ENCODE assay signal across 8 mouse cellular contexts in the genomic region with DNA sequence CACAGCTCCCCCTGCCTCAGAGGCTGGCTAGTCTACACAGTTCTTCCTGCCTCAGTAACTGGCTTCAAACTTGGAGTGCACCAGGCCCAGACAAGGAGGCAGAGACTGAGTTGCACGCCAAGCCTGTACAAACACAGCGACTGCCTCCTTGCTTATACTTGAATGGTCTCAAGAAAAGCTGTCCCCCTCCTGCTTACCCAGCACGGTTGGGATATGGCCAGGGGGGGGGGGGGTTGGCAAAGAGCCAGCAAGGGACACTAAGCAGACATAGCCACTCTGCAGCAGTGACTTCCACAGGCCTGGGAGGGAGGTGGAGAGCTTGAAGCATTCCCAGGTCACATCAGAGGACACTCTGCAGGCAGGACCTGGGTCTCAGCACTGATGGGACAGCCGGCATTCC.
DNase-seq lines count a peak whose midpoint lies in the region; ATAC-seq lines count a peak whose summit lies in the region.

No protein-coding gene starts in this region.

- H3K9me3 ChIP-seq in kidney, embryonic 16.5 days (ENCODE audit: low read length), result no peaks in the 10 kb centered on the region
- no peaks in the 10 kb centered on the region for H3K9me3 ChIP-seq in embryonic facial prominence, embryonic 15.5 days (replicated peaks)
- H3K9me3 ChIP-seq in hindbrain, embryonic 14.5 days (ENCODE audit: control insufficient read depth, low read length), result no peaks in the 10 kb centered on the region
- no peaks in the 10 kb centered on the region for H3K9me3 ChIP-seq in midbrain, embryonic 14.5 days (ENCODE audit: control insufficient read depth, low read length)

- 13% methylated on average over 4 of the region's 4 CpGs for WGBS in kidney, embryonic 16.5 days
- WGBS in embryonic facial prominence, embryonic 15.5 days, result 22% methylated on average over 4 of the region's 4 CpGs
- WGBS in hindbrain, embryonic 14.5 days, result 17% methylated on average over 4 of the region's 4 CpGs
- 27% methylated on average over 4 of the region's 4 CpGs for WGBS in midbrain, embryonic 14.5 days

- no peaks in the 10 kb centered on the region for H3K36me3 ChIP-seq in kidney, embryonic 16.5 days (ENCODE audit: insufficient read depth, low read length)
- H3K36me3 ChIP-seq in embryonic facial prominence, embryonic 15.5 days, result 0 out of 2 replicates have a peak, but pooled peaks cover 3% of the 10 kb centered on the region
- no peaks in the 10 kb centered on the region for H3K36me3 ChIP-seq in hindbrain, embryonic 14.5 days (replicated peaks; ENCODE audit: control insufficient read depth, insufficient read depth)
- no peaks in the 10 kb centered on the region for H3K36me3 ChIP-seq in midbrain, embryonic 14.5 days (ENCODE audit: control insufficient read depth, insufficient read depth, low read length)

- H3K4me2 ChIP-seq in kidney, embryonic 16.5 days (replicated peaks; ENCODE audit: low read depth, low read length), result no peak overlapping the region
- H3K4me2 ChIP-seq in embryonic facial prominence, embryonic 15.5 days (replicated peaks), result no peak overlapping the region
- H3K4me2 ChIP-seq in hindbrain, embryonic 14.5 days (replicated peaks), result no peak overlapping the region
- H3K4me2 ChIP-seq in midbrain, embryonic 14.5 days (ENCODE audit: low read length), result no peak overlapping the region

- H3K27ac ChIP-seq in kidney, embryonic 16.5 days (ENCODE audit: low read length), result peak overlapping the region; percentile 45; the same call in 1 of the 2 replicates
- peak overlapping the region; percentile 48 for H3K27ac ChIP-seq in embryonic facial prominence, embryonic 15.5 days (replicated peaks)
- H3K27ac ChIP-seq in hindbrain, embryonic 14.5 days, result no peak overlapping the region
- no peak overlapping the region for H3K27ac ChIP-seq in midbrain, embryonic 14.5 days (replicated peaks; ENCODE audit: low read depth, low read length)

- H3K9ac ChIP-seq in kidney, embryonic 16.5 days (replicated peaks; ENCODE audit: low read length), result no peak overlapping the region
- no peak overlapping the region for H3K9ac ChIP-seq in embryonic facial prominence, embryonic 15.5 days
- H3K9ac ChIP-seq in hindbrain, embryonic 14.5 days, result no peak overlapping the region
- no peak overlapping the region for H3K9ac ChIP-seq in midbrain, embryonic 14.5 days (replicated peaks; ENCODE audit: low read length)

- H3K4me3 ChIP-seq in kidney, embryonic 16.5 days (ENCODE audit: low read length), result no peak overlapping the region
- H3K4me3 ChIP-seq in embryonic facial prominence, embryonic 15.5 days (replicated peaks), result no peak overlapping the region
- no peak overlapping the region for H3K4me3 ChIP-seq in hindbrain, embryonic 14.5 days (replicated peaks; ENCODE audit: low read length)
- no peak overlapping the region for H3K4me3 ChIP-seq in midbrain, embryonic 14.5 days (replicated peaks; ENCODE audit: low read depth, low read length)

- DNase-seq in kidney, postnatal 36 days, result no peak
- DNase-seq in hindbrain, embryonic 14.5 days (ENCODE audit: low spot score), result no peak
- peak; percentile 57 for DNase-seq in midbrain, embryonic 14.5 days
- no peak for DNase-seq in urinary bladder, postnatal 4 days (ENCODE audit: low spot score in 2 of 2)
- DNase-seq in thymus, postnatal 36 days, result no peak
- no peak for DNase-seq in right cerebral cortex, postnatal 10 days (ENCODE audit: low spot score in 2 of 2)

- H3K4me1 ChIP-seq in kidney, embryonic 16.5 days (ENCODE audit: insufficient read depth, low read length), result peaks cover 26% of the 10 kb centered on the region
- H3K4me1 ChIP-seq in embryonic facial prominence, embryonic 15.5 days, result peaks cover 50% of the 10 kb centered on the region
- peaks cover 12% of the 10 kb centered on the region for H3K4me1 ChIP-seq in hindbrain, embryonic 14.5 days (replicated peaks; ENCODE audit: control insufficient read depth, insufficient read depth, low read length)
- H3K4me1 ChIP-seq in midbrain, embryonic 14.5 days (ENCODE audit: control insufficient read depth, insufficient read depth, low read length), result peaks cover 22% of the 10 kb centered on the region

- ATAC-seq in kidney, embryonic 16.5 days (ENCODE audit: low FRiP score, low TSS enrichment), result peak; percentile 85
- peak; percentile 55; the same call in 1 of the 2 replicates for ATAC-seq in embryonic facial prominence, embryonic 15.5 days (ENCODE audit: insufficient number of reproducible peaks, low FRiP score, low TSS enrichment, low read depth)
- ATAC-seq in hindbrain, embryonic 14.5 days (ENCODE audit: low FRiP score), result peak; percentile 71; the same call in 1 of the 2 replicates
- ATAC-seq in midbrain, embryonic 14.5 days (ENCODE audit: low FRiP score, low TSS enrichment), result peak; percentile 46

- H3K27me3 ChIP-seq in kidney, embryonic 16.5 days (ENCODE audit: insufficient read depth, low read length), result no peaks in the 10 kb centered on the region
- no peaks in the 10 kb centered on the region for H3K27me3 ChIP-seq in embryonic facial prominence, embryonic 15.5 days
- no peaks in the 10 kb centered on the region for H3K27me3 ChIP-seq in hindbrain, embryonic 14.5 days (ENCODE audit: control insufficient read depth, insufficient read depth, low read length)
- H3K27me3 ChIP-seq in midbrain, embryonic 14.5 days (ENCODE audit: control insufficient read depth, insufficient read depth, low read length), result no peaks in the 10 kb centered on the region

Comparison
In these comparisons a context has a peak if more than half of its experiments do, and no peak if none do; other contexts are left out.
1. H3K27ac ChIP-seq: peak in kidney, embryonic 16.5 days (single experiment) and embryonic facial prominence, embryonic 15.5 days (single experiment); none in hindbrain, embryonic 14.5 days (single experiment) and midbrain, embryonic 14.5 days (single experiment).
2. Peak in every context shown above with its lines, with median percentiles within 50 percentile points of each other: ATAC-seq.